In the genomic region with DNA sequence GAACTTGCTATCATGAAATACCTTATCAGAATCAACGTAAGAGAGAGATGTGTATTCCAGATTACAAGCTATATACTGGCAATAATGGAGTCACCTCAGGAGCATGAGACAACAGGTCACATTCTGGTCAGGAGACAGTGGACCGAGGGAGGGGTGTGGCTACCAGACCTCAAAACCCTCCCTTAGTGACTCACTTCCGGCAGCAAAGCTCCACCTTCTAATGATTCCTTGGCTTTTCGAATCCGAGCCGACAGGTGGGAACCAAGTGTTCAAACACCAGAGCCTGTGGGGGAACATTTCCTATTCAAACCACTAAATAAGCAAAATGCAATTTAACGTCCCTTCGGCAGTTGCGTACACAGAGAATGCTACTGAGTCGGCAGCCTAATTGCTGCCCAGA, we compare ENCODE assay signal across 11 mouse cellular contexts. TPM values are rescaled to one million over a fixed set of nuclear protein-coding genes. Genes with fewer than 3 reads are reported as not detected.
DNase-seq lines count a peak whose midpoint lies in the region; ATAC-seq lines count a peak whose summit lies in the region.
"Had no signal": no experiment of that assay in that cellular context is flagged by ENCODE, and none has a peak within 500 bp of the region (broad histone marks: within the 10 kb centered on the region; RNA-seq: fewer than 3 reads in every experiment).

No protein-coding gene starts in this region.

- H3K4me2 ChIP-seq in forebrain, embryonic 14.5 days (ENCODE audit: low read length) = no peak overlapping the region
- H3K4me2 ChIP-seq: embryonic facial prominence, embryonic 13.5 days; intestine, embryonic 15.5 days; liver, embryonic 11.5 days had no signal

- no peak overlapping the region for H3K9ac ChIP-seq in forebrain, embryonic 14.5 days (ENCODE audit: low read length)
- H3K9ac ChIP-seq: embryonic facial prominence, embryonic 13.5 days; intestine, embryonic 15.5 days had no signal

- H3K27me3 ChIP-seq in forebrain, embryonic 14.5 days (replicated peaks; ENCODE audit: control insufficient read depth, insufficient read depth, low read length) = no peaks in the 10 kb centered on the region
- H3K27me3 ChIP-seq: embryonic facial prominence, embryonic 13.5 days; intestine, embryonic 15.5 days had no signal

- H3K4me1 ChIP-seq in forebrain, embryonic 14.5 days (ENCODE audit: control insufficient read depth, insufficient read depth, low read length) = no peaks in the 10 kb centered on the region
- H3K4me1 ChIP-seq: intestine, embryonic 15.5 days had no signal

- no peak for ATAC-seq in forebrain, embryonic 14.5 days
- ATAC-seq: intestine, embryonic 15.5 days had no signal

- peak; percentile 69 to 88 for DNase-seq in adrenal gland, adult (ENCODE audit: inconsistent age in 2 of 2, low spot score in 1 of 2)
- no peak for DNase-seq in adrenal gland, postnatal 4 days (ENCODE audit: low spot score in 2 of 2)
- DNase-seq in urinary bladder, postnatal 14 days (ENCODE audit: low spot score) = peak; percentile 62
- no peak for DNase-seq in urinary bladder, postnatal 10 days (ENCODE audit: low spot score)
- peak; percentile 52 to 62 for DNase-seq in lung, adult 18-20 months
- no peak for DNase-seq in spleen, postnatal 10 days (ENCODE audit: low spot score in 2 of 2)
- DNase-seq in forebrain, embryonic 14.5 days (ENCODE audit: low spot score) = no peak
- DNase-seq in left cerebral cortex, adult 9 months (ENCODE audit: low spot score in 2 of 2) = no peak

- no peak overlapping the region for H3K27ac ChIP-seq in forebrain, embryonic 14.5 days (ENCODE audit: low read depth, low read length)
- H3K27ac ChIP-seq: embryonic facial prominence, embryonic 13.5 days; intestine, embryonic 15.5 days had no signal

- 66% methylated on average over 10 of the region's 10 CpGs for WGBS in forebrain, embryonic 14.5 days

- no peak overlapping the region for H3K4me3 ChIP-seq in forebrain, embryonic 14.5 days (ENCODE audit: low read depth, low read length)
- H3K4me3 ChIP-seq: embryonic facial prominence, embryonic 13.5 days; intestine, embryonic 15.5 days had no signal

- H3K36me3 ChIP-seq in forebrain, embryonic 14.5 days (ENCODE audit: control insufficient read depth, insufficient read depth, low read length) = no peaks in the 10 kb centered on the region
- H3K36me3 ChIP-seq: embryonic facial prominence, embryonic 13.5 days; intestine, embryonic 15.5 days had no signal

- no peaks in the 10 kb centered on the region for H3K9me3 ChIP-seq in forebrain, embryonic 14.5 days (replicated peaks; ENCODE audit: control insufficient read depth, low read length)
- H3K9me3 ChIP-seq: embryonic facial prominence, embryonic 13.5 days; intestine, embryonic 15.5 days had no signal

RNA-seq across cellular contexts. Expression of gene Hif1a, which starts 54.5 kb away (rescaled TPM):
- 10 to 100 TPM; 74.4 to 77.5 TPM for total RNA-seq in adrenal gland, postnatal 4 days (2021)
- polyA plus RNA-seq in forebrain, embryonic 14.5 days (2014; fragmentation: Nextera tagmentation; extraction: Ambion mirVana) = 87.2 and 95.6 TPM in 2 replicates

Comparison
In these comparisons a context has a peak if more than half of its experiments do, and no peak if none do; other contexts are left out.
1. DNase-seq: peak in adrenal gland, adult (2 of 2), urinary bladder, postnatal 14 days (single experiment) and lung, adult 18-20 months (2 of 2); none in adrenal gland, postnatal 4 days (0 of 2), urinary bladder, postnatal 10 days (single experiment), spleen, postnatal 10 days (0 of 2), forebrain, embryonic 14.5 days (single experiment) and left cerebral cortex, adult 9 months (0 of 2).